Mouse (Mus musculus) heart, embryonic 14.5 days (tissue): Measurements from ENCODE around the gene Camta1. TPM values are rescaled to one million over a fixed set of nuclear protein-coding genes. Genes with fewer than 3 reads are reported as not detected.

Experiments
- ATAC-seq: fragments of 200-750 bp; cut with Nextera tagmentation; 2 replicates; pipeline ENCODE4 v1.8.0; 2017; ENCODE audit warnings: low read depth, moderate TSS enrichment; ENCODE audit not compliant: insufficient number of reproducible peaks, insufficient read depth, low FRiP score
- H3K27ac ChIP-seq, 2 experiments: fragments of 200-500 bp in 1 of 2; fragments of 300-500 bp in 1 of 2; sonication (generic) in 1 of 2; replicated peaks in 1 of 2; 2 replicates each; pipeline ENCODE4 v1.5.1; 2012 to 2014; ENCODE audit warnings: low read depth in 2 of 2, low read length in 2 of 2, control low read depth in 1 of 2, mild to moderate bottlenecking in 1 of 2, mixed read lengths in 1 of 2; ENCODE audit not compliant: control insufficient read depth in 1 of 2, insufficient read depth in 1 of 2
- H3K27me3 ChIP-seq: fragments of 300-500 bp; sonication (generic); 2 replicates; pipeline ENCODE4 v1.6.1; 2014; ENCODE audit warnings: mild to moderate bottlenecking, low read length, control low read depth; ENCODE audit not compliant: control insufficient read depth, insufficient read depth
- H3K36me3 ChIP-seq: fragments of 300-500 bp; sonication (generic); 2 replicates; pipeline ENCODE4 v1.6.1; 2014; ENCODE audit warnings: mild to moderate bottlenecking, control low read depth, low read length, mixed read lengths; ENCODE audit not compliant: control insufficient read depth, insufficient read depth
- H3K4me1 ChIP-seq, 2 experiments: fragments of 200-500 bp in 1 of 2; fragments of 300-500 bp in 1 of 2; sonication (generic) in 1 of 2; 2 replicates each; pipeline ENCODE4 v1.6.1; 2012 to 2014; ENCODE audit warnings: low read length in 2 of 2, control low read depth in 1 of 2, mixed read lengths in 1 of 2; ENCODE audit not compliant: control insufficient read depth in 2 of 2, insufficient read depth in 2 of 2
- H3K4me2 ChIP-seq: fragments of 300-500 bp; sonication (generic); 2 replicates; pipeline ENCODE4 v1.6.1; 2014; ENCODE audit warnings: mild to moderate bottlenecking, low read length
- H3K4me3 ChIP-seq, 2 experiments: fragments of 200-500 bp in 1 of 2; fragments of 300-500 bp in 1 of 2; sonication (generic) in 1 of 2; 2 replicates each; pipeline ENCODE4 v1.5.1; 2012 to 2014; ENCODE audit warnings: low read length in 2 of 2, mild to moderate bottlenecking in 2 of 2, control low read depth in 1 of 2, low read depth in 1 of 2, moderate library complexity in 1 of 2; ENCODE audit not compliant: control insufficient read depth in 1 of 2, insufficient read depth in 1 of 2
- H3K9ac ChIP-seq: fragments of 300-500 bp; sonication (generic); 2 replicates; pipeline ENCODE4 v1.6.1; 2014; ENCODE audit warnings: mild to moderate bottlenecking, low read length
- H3K9me3 ChIP-seq: fragments of 300-500 bp; sonication (generic); 2 replicates; pipeline ENCODE4 v1.6.1; 2016; ENCODE audit warnings: low read length, control low read depth; ENCODE audit not compliant: control insufficient read depth
- WGBS: fragments of 180-500 bp; shearing (Covaris S2); extraction: QIAGEN DNeasy Blood & Tissue Kit; methylation state at CpG from one replicate; pipeline ENCODE4 v1.1.7; 2014; 5-methylcytosine and 5-hydroxymethylcytosine counted together
- polyA plus RNA-seq: library from polyadenylated mRNA; unstranded; fragments of >200 nt; fragmentation: Nextera tagmentation; extraction: Ambion mirVana; gene quantifications from 2 replicates; pipeline ENCODE4 v1.2.1, GENCODE M21; 2014

Camta1 gene
- polyA plus RNA-seq, 1 experiment from 2014 or later: 150 TPM

- no peak overlapping the region for H3K4me3 ChIP-seq
- 69% methylated on average over 7 of the region's 7 CpGs for WGBS
- no peak overlapping the region for H3K27ac ChIP-seq
- H3K36me3 ChIP-seq: no peaks in the 10 kb centered on the region
- no peaks in the 10 kb centered on the region for H3K4me1 ChIP-seq
- no peaks in the 10 kb centered on the region for H3K27me3 ChIP-seq
- H3K4me2 ChIP-seq: no peak overlapping the region
- H3K9me3 ChIP-seq: no peaks in the 10 kb centered on the region
- no peak for ATAC-seq
- no peak overlapping the region for H3K9ac ChIP-seq
Observed at GRCm38 (mm10) chr4:151263052-151263451, 598.6 kb downstream of the Camta1 start.

GRCm38 (mm10) chr4:151256622-151257021, 605.1 kb downstream of the Camta1 start:
- H3K4me3 ChIP-seq: no peak overlapping the region
- no peak overlapping the region for H3K27ac ChIP-seq
- 56% methylated on average over 4 of the region's 4 CpGs for WGBS
- H3K9ac ChIP-seq: no peak overlapping the region
- no peaks in the 10 kb centered on the region for H3K9me3 ChIP-seq
- H3K36me3 ChIP-seq: no peaks in the 10 kb centered on the region
- no peak for ATAC-seq
- no peaks in the 10 kb centered on the region for H3K4me1 ChIP-seq
- H3K4me2 ChIP-seq: no peak overlapping the region
- no peaks in the 10 kb centered on the region for H3K27me3 ChIP-seq

- Histone ChIP-seq H3K4me3 (no peak overlapping the region), H3K4me2 (no peak overlapping the region), H3K4me1 (no peaks in the 10 kb centered on the region), H3K27me3 (no peaks in the 10 kb centered on the region), H3K36me3 (no peaks in the 10 kb centered on the region), H3K9ac (no peak overlapping the region), H3K9me3 (no peaks in the 10 kb centered on the region), H3K27ac (no peak overlapping the region)
- 81% methylated on average over 6 of the region's 6 CpGs for WGBS
- ATAC-seq: no peak
Observed at GRCm38 (mm10) chr4:151250824-151251223, 610.9 kb downstream of the Camta1 start.

- H3K36me3 ChIP-seq: no peaks in the 10 kb centered on the region
- H3K9ac ChIP-seq: no peak overlapping the region
- no peaks in the 10 kb centered on the region for H3K9me3 ChIP-seq
- H3K27ac ChIP-seq: no peak overlapping the region
- no peaks in the 10 kb centered on the region for H3K27me3 ChIP-seq
- peaks cover 4% of the 10 kb centered on the region in 2 experiments; a peak in 2 of 4 replicates for H3K4me1 ChIP-seq
- no peak overlapping the region for H3K4me3 ChIP-seq
- no peak overlapping the region for H3K4me2 ChIP-seq
- WGBS: 55% methylated on average over 7 of the region's 7 CpGs
- ATAC-seq: no peak
Observed at GRCm38 (mm10) chr4:151245068-151245797, 616.4 kb downstream of the Camta1 start.

- H3K4me3 ChIP-seq: no peak overlapping the region
- H3K27ac ChIP-seq: no peak overlapping the region
- H3K36me3 ChIP-seq: no peaks in the 10 kb centered on the region
- H3K27me3 ChIP-seq: no peaks in the 10 kb centered on the region
- H3K4me2 ChIP-seq: no peak overlapping the region
- no peak overlapping the region for H3K9ac ChIP-seq
- H3K9me3 ChIP-seq: no peaks in the 10 kb centered on the region
- WGBS: 55% methylated on average over 9 of the region's 9 CpGs
- ATAC-seq: no peak
- peaks cover 4% of the 10 kb centered on the region in 2 experiments; a peak in 2 of 4 replicates for H3K4me1 ChIP-seq
Observed at GRCm38 (mm10) chr4:151243445-151243844, 618.2 kb downstream of the Camta1 start.

GRCm38 (mm10) chr4:151242751-151243150, 618.9 kb downstream of the Camta1 start:
- no peak for ATAC-seq
- no peak overlapping the region for H3K27ac ChIP-seq
- H3K4me3 ChIP-seq: no peak overlapping the region
- no peaks in the 10 kb centered on the region for H3K27me3 ChIP-seq
- H3K9ac ChIP-seq: no peak overlapping the region
- no peaks in the 10 kb centered on the region for H3K36me3 ChIP-seq
- H3K9me3 ChIP-seq: no peaks in the 10 kb centered on the region
- peaks cover 4% of the 10 kb centered on the region in 2 experiments; a peak in 2 of 4 replicates for H3K4me1 ChIP-seq
- no peak overlapping the region for H3K4me2 ChIP-seq
- 28% methylated on average over 12 of the region's 12 CpGs for WGBS

GRCm38 (mm10) chr4:151240465-151240864, 621.2 kb downstream of the Camta1 start:
- Histone ChIP-seq H3K4me3 (no peak overlapping the region), H3K4me1 (peaks cover 4% of the 10 kb centered on the region in 2 experiments; a peak in 2 of 4 replicates), H3K9me3 (no peaks in the 10 kb centered on the region), H3K9ac (no peak overlapping the region), H3K4me2 (no peak overlapping the region), H3K27ac (no peak overlapping the region), H3K27me3 (no peaks in the 10 kb centered on the region), H3K36me3 (no peaks in the 10 kb centered on the region)
- WGBS: 68% methylated on average over 5 of the region's 5 CpGs
- no peak for ATAC-seq
